In genomic region chr11:3832193-3832901, GRCm38 (mm10) we compare ENCODE assay signal across 9 mouse cellular contexts. TPM values are rescaled to one million over a fixed set of nuclear protein-coding genes. Genes with fewer than 3 reads are reported as not detected.
DNase-seq lines count a peak whose midpoint lies in the region; ATAC-seq and TF ChIP-seq lines count a peak whose summit lies in the region.
"Had no signal": no experiment of that assay in that cellular context is flagged by ENCODE, and none has a peak within 500 bp of the region (broad histone marks: within the 10 kb centered on the region; RNA-seq: fewer than 3 reads in every experiment).

No protein-coding gene starts in this region.

- peak; percentile 33 for DNase-seq in forebrain, embryonic 14.5 days (ENCODE audit: low spot score)
- DNase-seq in forebrain, embryonic 10.5 days (ENCODE audit: extremely low spot score, low spot score): no peak
- peak in 1 of 2 experiments; percentile 37 for DNase-seq in left cerebral cortex, adult 2 months (ENCODE audit: extremely low spot score in 1 of 2, low spot score in 2 of 2)
- no peak for DNase-seq in left cerebral cortex, adult 11 months (ENCODE audit: low spot score)
- DNase-seq in NIH3T3 (ENCODE audit: low read depth): peak; percentile 82
- DNase-seq in kidney, postnatal 14 days: peak; percentile 37
- peak; percentile 61 for DNase-seq in thymus, postnatal 4 days
- no peak for DNase-seq in midbrain, embryonic 11.5 days (ENCODE audit: low spot score, missing footprints)

- ATAC-seq in forebrain, embryonic 14.5 days: no peak
- ATAC-seq in midbrain, embryonic 11.5 days (ENCODE audit: low FRiP score): no peak

- H3K4me3 ChIP-seq in forebrain, embryonic 14.5 days (ENCODE audit: low read depth, low read length): no peak overlapping the region
- H3K4me3 ChIP-seq in forebrain, embryonic 10.5 days: no peak overlapping the region
- no peak overlapping the region for H3K4me3 ChIP-seq in left cerebral cortex, adult 2 months
- no peak overlapping the region for H3K4me3 ChIP-seq in midbrain, embryonic 11.5 days (ENCODE audit: low read depth, low read length)
- H3K4me3 ChIP-seq: heart, embryonic 15.5 days had no signal

- 0 out of 2 replicates have a peak, but pooled peaks cover 3% of the 10 kb centered on the region for H3K9me3 ChIP-seq in forebrain, embryonic 14.5 days (replicated peaks; ENCODE audit: control insufficient read depth, low read length)
- H3K9me3 ChIP-seq in forebrain, embryonic 10.5 days: peaks cover 15% of the 10 kb centered on the region
- H3K9me3 ChIP-seq in midbrain, embryonic 11.5 days (ENCODE audit: control insufficient read depth, low read length): no peaks in the 10 kb centered on the region
- H3K9me3 ChIP-seq: heart, embryonic 15.5 days had no signal

- intact Hi-C loops in left cerebral cortex, adult 2 months (cut with DNase I): loop anchor here (1.0 kb wide), 1 partner anchor 21 kb away; no protein-coding TSS in a partner anchor

- no peak overlapping the region for H3K27ac ChIP-seq in forebrain, embryonic 14.5 days (ENCODE audit: low read depth, low read length)
- no peak overlapping the region for H3K27ac ChIP-seq in forebrain, embryonic 10.5 days
- H3K27ac ChIP-seq in left cerebral cortex, adult 2 months: no peak overlapping the region; the same call in 1 of the 2 replicates
- no peak overlapping the region for H3K27ac ChIP-seq in midbrain, embryonic 11.5 days (ENCODE audit: low read depth, low read length)
- H3K27ac ChIP-seq: heart, embryonic 15.5 days had no signal

- TF ChIP-seq CTCF in left cerebral cortex, adult 2 months (IDR thresholded peaks at IDR 0.05): peak; percentile 65

- no peaks in the 10 kb centered on the region for H3K36me3 ChIP-seq in forebrain, embryonic 14.5 days (ENCODE audit: control insufficient read depth, insufficient read depth, low read length)
- no peaks in the 10 kb centered on the region for H3K36me3 ChIP-seq in forebrain, embryonic 10.5 days (replicated peaks)
- no peaks in the 10 kb centered on the region for H3K36me3 ChIP-seq in midbrain, embryonic 11.5 days (ENCODE audit: control insufficient read depth, insufficient read depth, low read length)
- H3K36me3 ChIP-seq: heart, embryonic 15.5 days had no signal

- no peaks in the 10 kb centered on the region for H3K4me1 ChIP-seq in forebrain, embryonic 14.5 days (ENCODE audit: control insufficient read depth, insufficient read depth, low read length)
- peaks cover 11% of the 10 kb centered on the region; the same call in 1 of the 2 replicates for H3K4me1 ChIP-seq in forebrain, embryonic 10.5 days
- 0 out of 2 replicates have a peak, but pooled peaks cover 3% of the 10 kb centered on the region for H3K4me1 ChIP-seq in midbrain, embryonic 11.5 days (ENCODE audit: control insufficient read depth, insufficient read depth, low read length)

- H3K9ac ChIP-seq in forebrain, embryonic 14.5 days (ENCODE audit: low read length): no peak overlapping the region
- H3K9ac ChIP-seq in midbrain, embryonic 11.5 days (ENCODE audit: low read length): no peak overlapping the region
- H3K9ac ChIP-seq: heart, embryonic 15.5 days had no signal

- WGBS in forebrain, embryonic 14.5 days: 45% methylated on average over 6 of the region's 6 CpGs
- WGBS in forebrain, embryonic 10.5 days: 50% methylated on average over 6 of the region's 6 CpGs
- WGBS in midbrain, embryonic 11.5 days: 52% methylated on average over 6 of the region's 6 CpGs

- H3K27me3 ChIP-seq in forebrain, embryonic 14.5 days (replicated peaks; ENCODE audit: control insufficient read depth, insufficient read depth, low read length): no peaks in the 10 kb centered on the region
- peaks cover 13% of the 10 kb centered on the region; the same call in 1 of the 2 replicates for H3K27me3 ChIP-seq in forebrain, embryonic 10.5 days (ENCODE audit: poor library complexity, severe bottlenecking)
- H3K27me3 ChIP-seq in midbrain, embryonic 11.5 days (ENCODE audit: control insufficient read depth, insufficient read depth, low read length): no peaks in the 10 kb centered on the region
- H3K27me3 ChIP-seq: heart, embryonic 15.5 days had no signal

- no peak overlapping the region for H3K4me2 ChIP-seq in forebrain, embryonic 14.5 days (ENCODE audit: low read length)
- no peak overlapping the region for H3K4me2 ChIP-seq in midbrain, embryonic 11.5 days
- H3K4me2 ChIP-seq: heart, embryonic 15.5 days had no signal

RNA-seq across cellular contexts. Expression of gene Osbp2, which starts 31.4 kb away (rescaled TPM):
- 7.4 and 11.1 TPM in 2 replicates for polyA plus RNA-seq in forebrain, embryonic 14.5 days (2014; fragmentation: Nextera tagmentation; extraction: Ambion mirVana)
- 0.48 and 0.89 TPM in 2 replicates for polyA plus RNA-seq in forebrain, embryonic 10.5 days (2016; fragmentation: Nextera tagmentation; extraction: Ambion mirVana)
- 100 to 1,000 TPM; 141 to 149 TPM for total RNA-seq in left cerebral cortex, adult 2 months (2021)
- 1.5 and 1.6 TPM in 2 replicates for polyA plus RNA-seq in midbrain, embryonic 11.5 days (2014; fragmentation: Nextera tagmentation; extraction: Ambion mirVana)

Comparison
In these comparisons a context has a peak if more than half of its experiments do, and no peak if none do; other contexts are left out.
1. DNase-seq: peak in forebrain, embryonic 14.5 days (single experiment), NIH3T3 (single experiment), kidney, postnatal 14 days (single experiment) and thymus, postnatal 4 days (single experiment); none in forebrain, embryonic 10.5 days (single experiment), left cerebral cortex, adult 11 months (single experiment) and midbrain, embryonic 11.5 days (single experiment).